Comparison of ENCODE assay signal across 9 mouse cellular contexts in genomic region chr1:171271622-171272021, GRCm38 (mm10). TPM values are rescaled to one million over a fixed set of nuclear protein-coding genes. Genes with fewer than 3 reads are reported as not detected.
DNase-seq lines count a peak whose midpoint lies in the region; ATAC-seq and TF ChIP-seq lines count a peak whose summit lies in the region.
"Had no signal": no experiment of that assay in that cellular context is flagged by ENCODE, and none has a peak within 500 bp of the region (broad histone marks: within the 10 kb centered on the region; RNA-seq: fewer than 3 reads in every experiment).

No protein-coding gene starts in this region.

- peak overlapping the region; percentile 100 for H3K4me2 ChIP-seq in heart, embryonic 16.5 days (ENCODE audit: low read depth, low read length)
- H3K4me2 ChIP-seq in forebrain, embryonic 13.5 days = peak overlapping the region; percentile 98
- H3K4me2 ChIP-seq in liver, postnatal 0 days (ENCODE audit: low read depth, low read length) = peak overlapping the region; percentile 85

- H3K27me3 ChIP-seq in heart, embryonic 16.5 days (ENCODE audit: control insufficient read depth, insufficient read depth, low read length) = no peaks in the 10 kb centered on the region
- no peaks in the 10 kb centered on the region for H3K27me3 ChIP-seq in G1E (ENCODE audit: insufficient read depth, low read length)
- H3K27me3 ChIP-seq in forebrain, embryonic 13.5 days = no peaks in the 10 kb centered on the region
- no peaks in the 10 kb centered on the region for H3K27me3 ChIP-seq in liver, postnatal 0 days (ENCODE audit: insufficient read depth, low read length)
- H3K27me3 ChIP-seq in thymus, adult 2 months (ENCODE audit: control insufficient read depth, insufficient read depth, low read length) = no peaks in the 10 kb centered on the region

- intact Hi-C loops in heart, postnatal 25 days (cut with DNase I) = no loop called here

- TF ChIP-seq EP300 in liver, postnatal 0 days (IDR thresholded peaks at IDR 0.05; ENCODE audit: low read depth) = no peak

- peaks cover 41% of the 10 kb centered on the region for H3K36me3 ChIP-seq in heart, embryonic 16.5 days (ENCODE audit: control insufficient read depth, insufficient read depth)
- peaks cover 52% of the 10 kb centered on the region for H3K36me3 ChIP-seq in G1E (replicated peaks)
- H3K36me3 ChIP-seq in forebrain, embryonic 13.5 days (ENCODE audit: poor library complexity, severe bottlenecking) = peaks cover 50% of the 10 kb centered on the region
- peaks cover 37% of the 10 kb centered on the region for H3K36me3 ChIP-seq in liver, postnatal 0 days (replicated peaks; ENCODE audit: insufficient read depth, low read length)
- peaks cover 29% of the 10 kb centered on the region for H3K36me3 ChIP-seq in thymus, adult 2 months (ENCODE audit: control insufficient read depth, insufficient read depth, low read length)

- DNase-seq in heart, postnatal 25 days (ENCODE audit: low spot score) = no peak
- DNase-seq in G1E (ENCODE audit: low spot score) = no peak
- no peak for DNase-seq in liver, postnatal 0 days
- no peak for DNase-seq in layer of hippocampus, adult 8-10 months (ENCODE audit: low spot score in 2 of 2)
- no peak for DNase-seq in thymus, adult 2 months
- no peak for DNase-seq in c-Kit-positive CD71-positive TER-119-positive erythroid progenitor cells, embryonic 14.5 days (ENCODE audit: low spot score)
- DNase-seq: cerebellum, adult 18-20 months had no signal

- no peak overlapping the region for H3K9ac ChIP-seq in heart, embryonic 16.5 days (ENCODE audit: low read length)
- no peak overlapping the region; the same call in 1 of the 2 replicates for H3K9ac ChIP-seq in forebrain, embryonic 13.5 days
- peak overlapping the region; percentile 83 for H3K9ac ChIP-seq in liver, postnatal 0 days (replicated peaks)

- TF ChIP-seq POLR2A in thymus, adult 2 months (IDR thresholded peaks at IDR 0.05; ENCODE audit: control insufficient read depth, extremely low read depth, insufficient read depth, low read length, poor library complexity) = no peak

- WGBS in heart, embryonic 16.5 days = 60% methylated on average over 10 of the region's 10 CpGs
- 73% methylated on average over 10 of the region's 10 CpGs for WGBS in forebrain, embryonic 13.5 days
- WGBS in liver, postnatal 0 days (ENCODE audit: insufficient replicate concordance) = 55% methylated on average over 10 of the region's 10 CpGs
- WGBS in thymus, adult 2 months = 50% methylated on average over 10 of the region's 10 CpGs

- no peaks in the 10 kb centered on the region for H3K9me3 ChIP-seq in heart, embryonic 16.5 days (replicated peaks; ENCODE audit: control insufficient read depth, low read length)
- no peaks in the 10 kb centered on the region for H3K9me3 ChIP-seq in G1E (replicated peaks)
- H3K9me3 ChIP-seq in forebrain, embryonic 13.5 days (replicated peaks) = no peaks in the 10 kb centered on the region
- no peaks in the 10 kb centered on the region for H3K9me3 ChIP-seq in liver, postnatal 0 days (ENCODE audit: low read length)

- H3K27ac ChIP-seq in heart, embryonic 16.5 days (ENCODE audit: low read length) = no peak overlapping the region
- H3K27ac ChIP-seq in forebrain, embryonic 13.5 days = no peak overlapping the region
- H3K27ac ChIP-seq in liver, postnatal 0 days (ENCODE audit: low read depth) = peak overlapping the region; percentile 68
- H3K27ac ChIP-seq in thymus, adult 2 months (ENCODE audit: control insufficient read depth, insufficient read depth, low read length) = no peak overlapping the region

- no peak for ATAC-seq in heart, embryonic 16.5 days (replicated peaks; ENCODE audit: extremely low read depth, insufficient read depth, low FRiP score)
- ATAC-seq in G1E (ENCODE audit: extremely low read depth, insufficient number of reproducible peaks, low FRiP score, poor library complexity, severe bottlenecking) = no peak
- ATAC-seq in forebrain, embryonic 13.5 days = no peak
- no peak for ATAC-seq in liver, postnatal 0 days

- no peak for TF ChIP-seq CTCF in G1E (IDR thresholded peaks at IDR 0.05; ENCODE audit: low read depth, low read length)
- peak; percentile 21; the same call in 1 of the 2 replicates for TF ChIP-seq CTCF in liver, postnatal 0 days (IDR thresholded peaks at IDR 0.05; ENCODE audit: low read depth)
- no peak for TF ChIP-seq CTCF in thymus, adult 2 months (IDR thresholded peaks at IDR 0.05; ENCODE audit: borderline replicate concordance, control insufficient read depth, extremely low read depth, insufficient read depth, low read length, poor library complexity)

- no peak overlapping the region for H3K4me3 ChIP-seq in heart, embryonic 16.5 days (ENCODE audit: low read length)
- H3K4me3 ChIP-seq in G1E (ENCODE audit: low read depth, low read length) = peak overlapping the region; percentile 42; the same call in 1 of the 2 replicates
- H3K4me3 ChIP-seq in forebrain, embryonic 13.5 days = peak overlapping the region; percentile 4; the same call in 1 of the 2 replicates
- peak overlapping the region; percentile 90 for H3K4me3 ChIP-seq in liver, postnatal 0 days (ENCODE audit: low read depth, low read length)
- no peak overlapping the region for H3K4me3 ChIP-seq in thymus, adult 2 months (ENCODE audit: control insufficient read depth, insufficient read depth, low read length)

- peaks cover 16% of the 10 kb centered on the region for H3K4me1 ChIP-seq in heart, embryonic 16.5 days (ENCODE audit: control insufficient read depth, insufficient read depth, low read length)
- peaks cover 69% of the 10 kb centered on the region for H3K4me1 ChIP-seq in G1E (ENCODE audit: insufficient read depth, low read depth, low read length)
- H3K4me1 ChIP-seq in forebrain, embryonic 13.5 days = peaks cover 27% of the 10 kb centered on the region
- peaks cover 21% of the 10 kb centered on the region for H3K4me1 ChIP-seq in liver, postnatal 0 days (ENCODE audit: insufficient read depth)
- H3K4me1 ChIP-seq in thymus, adult 2 months (replicated peaks; ENCODE audit: control insufficient read depth, insufficient read depth, low read length) = peaks cover 13% of the 10 kb centered on the region

RNA-seq across cellular contexts. Expression of gene B4galt3, which starts 1.5 kb away (rescaled TPM):
- 47.5 and 54.9 TPM in 2 replicates for polyA plus RNA-seq in heart, embryonic 16.5 days (2015; fragmentation: Nextera tagmentation; extraction: Ambion mirVana)
- total RNA-seq in heart, postnatal 25 days (2021) = 10 to 100 TPM; 16.4 to 17.8 TPM
- total RNA-seq in G1E (2014; fragmentation: Nextera tagmentation) = 27.3 and 30.8 TPM in 2 replicates
- 16.9 and 21.5 TPM in 2 replicates for total RNA-seq in G1E (2017)
- 44.8 and 50.0 TPM in 2 replicates for polyA plus RNA-seq in G1E (2012)
- polyA plus RNA-seq in forebrain, embryonic 13.5 days (2015; fragmentation: Nextera tagmentation; extraction: Ambion mirVana) = 89.0 and 95.3 TPM in 2 replicates
- polyA plus RNA-seq in liver, postnatal 0 days (2015; fragmentation: Nextera tagmentation; extraction: Ambion mirVana) = 16.0 and 16.7 TPM in 2 replicates
- 10 to 100 TPM; 63.5 to 76.8 (median 70.2) TPM for total RNA-seq in layer of hippocampus, adult 8-10 months (2022)
- polyA plus RNA-seq in thymus, adult 2 months (2012; rRNA removed) = 97.0 and 98.9 TPM in 2 replicates

RNA-seq across cellular contexts. Expression of gene Ppox, which starts 9.4 kb away (rescaled TPM):
- polyA plus RNA-seq in heart, embryonic 16.5 days (2015; fragmentation: Nextera tagmentation; extraction: Ambion mirVana) = 32.4 and 41.9 TPM in 2 replicates
- total RNA-seq in heart, postnatal 25 days (2021) = 10 to 100 TPM; 13.4 to 13.7 TPM
- total RNA-seq in G1E (2014; fragmentation: Nextera tagmentation) (45.7 and 168 TPM in 2 replicates), G1E (2017) (27.0 and 36.7 TPM in 2 replicates)
- polyA plus RNA-seq in G1E (2012) = 38.5 and 53.0 TPM in 2 replicates
- polyA plus RNA-seq in forebrain, embryonic 13.5 days (2015; fragmentation: Nextera tagmentation; extraction: Ambion mirVana) = 50.3 and 51.0 TPM in 2 replicates
- 61.5 and 69.6 TPM in 2 replicates for polyA plus RNA-seq in liver, postnatal 0 days (2015; fragmentation: Nextera tagmentation; extraction: Ambion mirVana)
- total RNA-seq in layer of hippocampus, adult 8-10 months (2022) = 10 to 100 TPM; 28.5 to 37.1 (median 33.3) TPM
- 71.5 and 78.5 TPM in 2 replicates for polyA plus RNA-seq in thymus, adult 2 months (2012; rRNA removed)

RNA-seq across cellular contexts. Expression of gene Usp21, which starts 16.2 kb away (rescaled TPM):
- polyA plus RNA-seq in heart, embryonic 16.5 days (2015; fragmentation: Nextera tagmentation; extraction: Ambion mirVana) = 48.5 and 55.8 TPM in 2 replicates
- 10 to 100 TPM; 19.7 to 21.3 TPM for total RNA-seq in heart, postnatal 25 days (2021)
- total RNA-seq in G1E (2014; fragmentation: Nextera tagmentation) (40.1 and 64.5 TPM in 2 replicates), G1E (2017) (11.8 and 12.8 TPM in 2 replicates)
- 44.1 and 53.3 TPM in 2 replicates for polyA plus RNA-seq in G1E (2012)
- 122 and 125 TPM in 2 replicates for polyA plus RNA-seq in forebrain, embryonic 13.5 days (2015; fragmentation: Nextera tagmentation; extraction: Ambion mirVana)
- 13.9 and 15.1 TPM in 2 replicates for polyA plus RNA-seq in liver, postnatal 0 days (2015; fragmentation: Nextera tagmentation; extraction: Ambion mirVana)
- 10 to 100 TPM; 53.7 to 63.6 (median 58.8) TPM for total RNA-seq in layer of hippocampus, adult 8-10 months (2022)
- 77.0 and 79.1 TPM in 2 replicates for polyA plus RNA-seq in thymus, adult 2 months (2012; rRNA removed)

RNA-seq across cellular contexts. Expression of gene Ndufs2, which starts 20.4 kb away (rescaled TPM):
- polyA plus RNA-seq in heart, embryonic 16.5 days (2015; fragmentation: Nextera tagmentation; extraction: Ambion mirVana) = 659 and 700 TPM in 2 replicates
- total RNA-seq in heart, postnatal 25 days (2021) = 1,000 to 10,000 TPM; 1,437 to 1,441 TPM
- total RNA-seq in G1E (2014; fragmentation: Nextera tagmentation) (209 and 219 TPM in 2 replicates), G1E (2017) (275 and 300 TPM in 2 replicates)
- polyA plus RNA-seq in G1E (2012) = 47.9 and 101 TPM in 2 replicates
- polyA plus RNA-seq in forebrain, embryonic 13.5 days (2015; fragmentation: Nextera tagmentation; extraction: Ambion mirVana) = 216 and 221 TPM in 2 replicates
- polyA plus RNA-seq in liver, postnatal 0 days (2015; fragmentation: Nextera tagmentation; extraction: Ambion mirVana) = 158 and 170 TPM in 2 replicates
- total RNA-seq in layer of hippocampus, adult 8-10 months (2022) = 100 to 1,000 TPM; 263 to 286 (median 271) TPM
- polyA plus RNA-seq in thymus, adult 2 months (2012; rRNA removed) = 131 and 154 TPM in 2 replicates

RNA-seq across cellular contexts. Expression of gene Adamts4, which starts 21.4 kb away (rescaled TPM):
- 4.4 and 5.7 TPM in 2 replicates for polyA plus RNA-seq in heart, embryonic 16.5 days (2015; fragmentation: Nextera tagmentation; extraction: Ambion mirVana)
- 1 to 10 TPM in 1 of 2 experiments, under 1 TPM in 1; 0.49 to 2.0 TPM for total RNA-seq in heart, postnatal 25 days (2021)
- total RNA-seq in G1E (2014; fragmentation: Nextera tagmentation) (0.60 TPM in 1 of 2 replicates, not detected in the other), G1E (2017) (0.16 and 0.17 TPM in 2 replicates)
- polyA plus RNA-seq in G1E (2012) = 0.12 and 0.20 TPM in 2 replicates
- 6.9 and 7.3 TPM in 2 replicates for polyA plus RNA-seq in forebrain, embryonic 13.5 days (2015; fragmentation: Nextera tagmentation; extraction: Ambion mirVana)
- polyA plus RNA-seq in liver, postnatal 0 days (2015; fragmentation: Nextera tagmentation; extraction: Ambion mirVana) = 0.41 and 0.51 TPM in 2 replicates
- total RNA-seq in layer of hippocampus, adult 8-10 months (2022) = 10 to 100 TPM; 11.6 to 13.7 (median 12.4) TPM
- 0.73 and 0.90 TPM in 2 replicates for polyA plus RNA-seq in thymus, adult 2 months (2012; rRNA removed)

Comparison
In these comparisons a context has a peak if more than half of its experiments do, and no peak if none do; other contexts are left out.
1. H3K4me3 ChIP-seq: peak in G1E (single experiment), forebrain, embryonic 13.5 days (single experiment) and liver, postnatal 0 days (single experiment); none in heart, embryonic 16.5 days (single experiment) and thymus, adult 2 months (single experiment).
2. Peak in every context shown above with its lines, with median percentiles within 50 percentile points of each other: H3K4me2 ChIP-seq.